19 mouse cellular contexts compared by ENCODE assay signal in the genomic region with DNA sequence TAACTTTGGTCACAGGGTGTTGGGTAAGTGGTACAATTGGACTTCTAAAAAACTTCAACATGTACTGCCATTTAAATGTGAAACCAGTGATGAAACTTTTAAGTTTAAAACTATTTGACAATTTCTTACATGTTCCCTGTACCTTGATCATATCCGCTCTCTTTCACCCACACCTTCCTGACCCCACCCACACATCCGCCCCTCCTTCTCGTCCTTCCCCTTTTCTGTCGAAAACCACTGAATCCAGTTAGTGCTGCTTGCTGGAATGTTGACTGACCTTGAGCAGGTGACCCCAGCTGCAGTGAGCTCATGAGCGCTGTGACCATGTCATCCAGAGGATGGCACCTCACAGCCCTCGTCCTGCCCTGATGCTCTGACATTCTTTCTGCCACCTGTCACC. TPM values are rescaled to one million over a fixed set of nuclear protein-coding genes. Genes with fewer than 3 reads are reported as not detected.
A peak's percentile ranks its signal among the peaks of the same experiment; 100 is the strongest.
DNase-seq lines count a peak whose midpoint lies in the region; ATAC-seq and TF ChIP-seq lines count a peak whose summit lies in the region.
"Had no signal": no experiment of that assay in that cellular context is flagged by ENCODE, and none has a peak within 500 bp of the region (broad histone marks: within the 10 kb centered on the region; RNA-seq: fewer than 3 reads in every experiment).

No protein-coding gene starts in this region.

- ATAC-seq in neutrophil, adult 5-6 weeks (ENCODE audit: extremely low read depth, insufficient number of reproducible peaks, low FRiP score, poor library complexity, severe bottlenecking), result peak; percentile 40; the same call in 1 of the 2 replicates
- ATAC-seq: forebrain, postnatal 0 days; lung, postnatal 0 days; midbrain, embryonic 13.5 days had no signal

- no peak for TF ChIP-seq POLR2A in thymus, adult 2 months (IDR thresholded peaks at IDR 0.05; ENCODE audit: control insufficient read depth, extremely low read depth, insufficient read depth, low read length, poor library complexity)
- no peak for TF ChIP-seq POLR2A in MEL (IDR thresholded peaks at IDR 0.05; ENCODE audit: control insufficient read depth in 1 of 2, insufficient read depth in 1 of 2, low read depth in 1 of 2, low read length in 2 of 2, poor library complexity in 1 of 2)

- no peak for TF ChIP-seq CTCF in thymus, adult 2 months (IDR thresholded peaks at IDR 0.05; ENCODE audit: borderline replicate concordance, control insufficient read depth, extremely low read depth, insufficient read depth, low read length, poor library complexity)
- TF ChIP-seq CTCF in MEL (IDR thresholded peaks at IDR 0.05 in 2 of 3, conservative IDR thresholded peaks at IDR 0.05 in 1 of 3; ENCODE audit: control insufficient read depth in 1 of 3, insufficient read depth in 1 of 3, low read depth in 2 of 3, low read length in 3 of 3, poor library complexity in 1 of 3, severe bottlenecking in 1 of 3), result no peak

- H3K4me3 ChIP-seq in thymus, adult 2 months (ENCODE audit: control insufficient read depth, insufficient read depth, low read length), result no peak overlapping the region
- H3K4me3 ChIP-seq in MEL (ENCODE audit: control insufficient read depth in 1 of 2, insufficient read depth in 1 of 2, low read depth in 2 of 2, low read length in 2 of 2), result no peak overlapping the region
- H3K4me3 ChIP-seq: embryonic facial prominence, embryonic 10.5 days; erythroblast, embryonic 14.5 days; layer of hippocampus, adult 2 months; midbrain, embryonic 13.5 days; myocyte had no signal

- WGBS in thymus, adult 2 months, result 45% methylated on average over 6 of the region's 6 CpGs

- no peak overlapping the region for H3K9ac ChIP-seq in MEL (ENCODE audit: control insufficient read depth, low read depth, low read length, poor library complexity, severe bottlenecking)
- H3K9ac ChIP-seq: forebrain, postnatal 0 days; hindbrain, embryonic 14.5 days; midbrain, embryonic 13.5 days had no signal

- no peaks in the 10 kb centered on the region for H3K27me3 ChIP-seq in thymus, adult 2 months (ENCODE audit: control insufficient read depth, insufficient read depth, low read length)
- H3K27me3 ChIP-seq in MEL (ENCODE audit: control insufficient read depth in 1 of 2, insufficient read depth in 2 of 2, low read length in 2 of 2), result no peaks in the 10 kb centered on the region
- H3K27me3 ChIP-seq: midbrain, embryonic 13.5 days had no signal

- H3K4me1 ChIP-seq in thymus, adult 2 months (replicated peaks; ENCODE audit: control insufficient read depth, insufficient read depth, low read length), result peaks cover 19% of the 10 kb centered on the region
- peaks cover 18 to 40% of the 10 kb centered on the region in 2 experiments; a peak in 3 of 4 replicates for H3K4me1 ChIP-seq in MEL (ENCODE audit: control insufficient read depth in 1 of 2, insufficient read depth in 2 of 2, low read length in 2 of 2)
- H3K4me1 ChIP-seq: midbrain, embryonic 13.5 days had no signal

- DNase-seq in thymus, adult 2 months, result no peak
- no peak for DNase-seq in thymus, adult 18-20 months
- DNase-seq in MEL (ENCODE audit: low read depth, low spot score), result peak; percentile 57
- DNase-seq in induced T-regulatory cell, adult 2 months (ENCODE audit: low read depth), result peak; percentile 63
- DNase-seq in left cerebral cortex, postnatal 25 days (ENCODE audit: low spot score in 2 of 2), result no peak
- DNase-seq in right cerebral cortex, postnatal 25 days, result no peak
- DNase-seq in kidney, adult 18-20 months, result no peak
- DNase-seq: adrenal gland, postnatal 14 days; cerebellum, postnatal 10 days; forebrain, postnatal 0 days; right cerebral cortex, adult 18-20 months had no signal

- TF ChIP-seq EP300 in MEL (IDR thresholded peaks at IDR 0.05; ENCODE audit: low read depth in 1 of 2, low read length in 2 of 2), result peak; percentile 26 to 65; a peak in 3 of 4 replicates

- H3K79me2 ChIP-seq in MEL (ENCODE audit: control insufficient read depth, insufficient read depth, low read length, poor library complexity), result peaks cover 6% of the 10 kb centered on the region; the same call in 1 of the 2 replicates

- intact Hi-C loops in left cerebral cortex, postnatal 25 days (cut with DNase I), result no loop called here

- H3K27ac ChIP-seq in thymus, adult 2 months (ENCODE audit: control insufficient read depth, insufficient read depth, low read length), result peak overlapping the region; percentile 45; the same call in 1 of the 2 replicates
- peak overlapping the region; percentile 63 for H3K27ac ChIP-seq in MEL (ENCODE audit: control insufficient read depth, low read depth, low read length)
- H3K27ac ChIP-seq: embryonic facial prominence, embryonic 10.5 days; hindbrain, embryonic 14.5 days; layer of hippocampus, adult 2 months; midbrain, embryonic 13.5 days had no signal

- H3K9me3 ChIP-seq in MEL (replicated peaks; ENCODE audit: insufficient read depth, low read length), result no peaks in the 10 kb centered on the region
- H3K9me3 ChIP-seq: embryonic facial prominence, embryonic 10.5 days; midbrain, embryonic 13.5 days had no signal

- H3K36me3 ChIP-seq in thymus, adult 2 months (ENCODE audit: control insufficient read depth, insufficient read depth, low read length), result no peaks in the 10 kb centered on the region
- peaks cover 18 to 32% of the 10 kb centered on the region in 2 experiments for H3K36me3 ChIP-seq in MEL (ENCODE audit: control insufficient read depth in 1 of 2, insufficient read depth in 2 of 2, low read length in 2 of 2)
- H3K36me3 ChIP-seq: embryonic facial prominence, embryonic 10.5 days; midbrain, embryonic 13.5 days had no signal

- TF ChIP-seq RAD21 in MEL (IDR thresholded peaks at IDR 0.05; ENCODE audit: low read depth, low read length), result no peak

TF ChIP-seq in MEL, 35 proteins besides CTCF, POLR2A, EP300 and RAD21:
- TF ChIP-seq SMC3 (IDR thresholded peaks at IDR 0.05; ENCODE audit: low read depth, low read length), result 0 out of 2 replicates have a peak, but pooled peaks have one; percentile 1
- TF ChIP-seq CHD2 (IDR thresholded peaks at IDR 0.05; ENCODE audit: low read length), result no peak
- no peak for TF ChIP-seq CHD1 (IDR thresholded peaks at IDR 0.05; ENCODE audit: low read depth, low read length)
- no peak for TF ChIP-seq UBTF (IDR thresholded peaks at IDR 0.05; ENCODE audit: borderline replicate concordance, insufficient read depth, low read depth, low read length)
- TF ChIP-seq MXI1 (IDR thresholded peaks at IDR 0.05; ENCODE audit: low read depth, low read length), result no peak
- TF ChIP-seq NRF1 (IDR thresholded peaks at IDR 0.05; ENCODE audit: insufficient read depth, low read depth, low read length, poor library complexity, severe bottlenecking), result no peak
- TF ChIP-seq GABPA (IDR thresholded peaks at IDR 0.05; ENCODE audit: low read depth, low read length), result no peak
- no peak for TF ChIP-seq TBP (IDR thresholded peaks at IDR 0.05; ENCODE audit: low read depth, low read length)
- no peak for TF ChIP-seq MYC (IDR thresholded peaks at IDR 0.05; ENCODE audit: low read depth, low read length)

RNA-seq across cellular contexts. Expression of a gene that starts 25.0 kb away (rescaled TPM):
- polyA plus RNA-seq in thymus, adult 2 months (2012; rRNA removed), result 9.6 and 12.3 TPM in 2 replicates
- total RNA-seq in MEL (2012; rRNA removed), result 54.7 and 65.8 TPM in 2 replicates
- polyA plus RNA-seq in MEL (2012; ENCODE audit: insufficient read depth in 1 of 2, insufficient read length in 2 of 2, low read depth in 1 of 2, low replicate concordance in 2 of 2, missing spikeins in 1 of 2), result 10 to 100 TPM in 1 of 2 experiments, not detected in 1; 70.4 TPM
- total RNA-seq in neutrophil, adult 5-6 weeks (2017), result 2.2 and 3.2 TPM in 2 replicates
- total RNA-seq in left cerebral cortex, postnatal 25 days (2021), result 1 to 10 TPM; 4.3 to 5.1 TPM

Comparison
In these comparisons a context has a peak if more than half of its experiments do, and no peak if none do; other contexts are left out.
1. DNase-seq: peak in MEL (single experiment) and induced T-regulatory cell, adult 2 months (single experiment); none in thymus, adult 2 months (single experiment), thymus, adult 18-20 months (0 of 2), left cerebral cortex, postnatal 25 days (0 of 2), right cerebral cortex, postnatal 25 days (single experiment) and kidney, adult 18-20 months (single experiment).